Mouse (Mus musculus): ENCODE measurements around the gene Majin. TPM values are rescaled to one million over a fixed set of nuclear protein-coding genes. Genes with fewer than 3 reads are reported as not detected.

Majin gene
- polyA plus RNA-seq, 1 experiment = 1.2 TPM

DNA sequence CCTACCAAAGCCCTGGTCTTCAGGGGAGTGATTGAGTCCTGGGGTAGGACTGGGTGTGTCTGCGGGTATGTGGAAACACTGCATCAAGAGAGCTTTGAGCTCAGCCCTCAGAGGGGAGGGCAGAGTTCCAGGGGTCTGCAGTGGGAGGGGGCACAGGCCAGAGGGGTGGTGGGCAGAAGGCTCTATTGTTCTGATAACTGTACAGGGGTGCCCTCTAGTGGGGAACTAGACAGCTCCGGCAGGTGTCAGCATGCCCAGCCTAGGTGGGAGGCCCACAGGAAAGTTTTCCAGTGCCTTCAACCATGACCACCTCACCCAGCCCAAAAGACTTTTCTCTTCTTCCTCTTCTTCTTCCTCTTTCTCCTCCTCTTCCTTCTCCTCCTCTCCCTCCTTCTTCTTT lies 76.2 kb downstream of the Majin start:
- no peak for DNase-seq (ENCODE audit: low read depth, low spot score)
- WGBS = 70% methylated on average over 2 of the region's 2 CpGs

DNA sequence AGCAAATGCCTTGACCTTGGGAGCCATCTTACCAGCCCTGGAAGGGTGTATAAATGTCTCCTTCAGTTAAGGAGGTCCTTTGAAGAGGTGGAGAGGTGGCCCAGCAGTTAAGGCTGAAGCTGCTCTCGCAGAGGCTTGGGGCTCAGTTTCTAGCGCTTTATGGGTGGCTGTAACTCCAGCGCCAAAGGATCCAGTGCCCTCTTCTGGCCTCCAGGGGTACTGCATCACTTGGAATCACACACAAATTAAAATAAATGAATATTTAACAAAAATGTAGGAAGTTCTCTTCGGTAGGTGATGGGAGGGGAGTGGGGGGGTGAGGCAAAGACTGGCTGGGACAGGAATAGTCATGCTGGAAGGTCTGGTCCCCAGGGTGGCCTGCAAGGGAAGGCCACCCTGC lies 76.8 kb downstream of the Majin start:
- 83% methylated on average over 4 of the region's 4 CpGs for WGBS
- no peak for DNase-seq (ENCODE audit: low read depth, low spot score)

DNA sequence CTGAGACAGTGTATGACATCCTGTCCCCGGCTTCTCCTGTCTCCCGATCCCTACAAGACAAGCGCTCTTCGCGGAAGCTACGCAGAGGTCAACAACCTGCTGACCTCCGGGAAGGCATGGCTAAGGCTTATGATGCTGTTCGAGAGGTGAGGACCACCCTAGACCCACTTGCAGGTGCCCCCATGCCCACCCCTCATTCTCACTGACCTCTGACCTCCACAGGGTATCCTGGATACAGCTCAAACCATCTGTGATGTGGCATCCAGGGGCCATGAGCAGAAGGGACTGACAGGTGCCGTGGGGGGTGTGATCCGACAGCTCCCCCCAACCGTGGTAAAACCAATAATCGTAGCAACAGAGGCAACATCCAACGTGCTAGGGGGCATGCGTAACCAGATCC lies 77.2 kb downstream of the Majin start:
- 93% methylated on average over 14 of the region's 14 CpGs for WGBS
- no peak for DNase-seq (ENCODE audit: low read depth, low spot score)

DNA sequence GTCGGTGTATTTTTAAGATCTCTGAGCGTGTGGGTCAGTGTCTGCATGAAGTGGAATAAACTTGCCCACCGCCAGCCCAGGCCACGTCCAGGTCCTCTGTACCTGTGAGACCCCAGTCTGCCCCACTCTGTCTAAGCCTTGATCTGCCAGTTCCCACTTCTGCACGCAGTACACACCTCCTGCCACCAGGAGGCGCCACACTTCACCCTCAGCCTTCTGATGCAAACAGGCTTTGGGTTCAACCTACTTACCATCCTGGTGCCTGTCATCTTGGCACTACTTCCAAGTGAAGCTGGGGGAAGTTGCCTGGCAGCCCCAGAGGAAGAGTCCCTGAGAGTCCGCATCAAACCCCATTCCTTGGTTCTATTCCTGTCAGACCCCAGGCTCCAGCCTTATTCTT lies 78.0 kb downstream of the Majin start:
- 47% methylated on average over 7 of the region's 7 CpGs for WGBS
- DNase-seq (ENCODE audit: low read depth, low spot score) = no peak

DNA sequence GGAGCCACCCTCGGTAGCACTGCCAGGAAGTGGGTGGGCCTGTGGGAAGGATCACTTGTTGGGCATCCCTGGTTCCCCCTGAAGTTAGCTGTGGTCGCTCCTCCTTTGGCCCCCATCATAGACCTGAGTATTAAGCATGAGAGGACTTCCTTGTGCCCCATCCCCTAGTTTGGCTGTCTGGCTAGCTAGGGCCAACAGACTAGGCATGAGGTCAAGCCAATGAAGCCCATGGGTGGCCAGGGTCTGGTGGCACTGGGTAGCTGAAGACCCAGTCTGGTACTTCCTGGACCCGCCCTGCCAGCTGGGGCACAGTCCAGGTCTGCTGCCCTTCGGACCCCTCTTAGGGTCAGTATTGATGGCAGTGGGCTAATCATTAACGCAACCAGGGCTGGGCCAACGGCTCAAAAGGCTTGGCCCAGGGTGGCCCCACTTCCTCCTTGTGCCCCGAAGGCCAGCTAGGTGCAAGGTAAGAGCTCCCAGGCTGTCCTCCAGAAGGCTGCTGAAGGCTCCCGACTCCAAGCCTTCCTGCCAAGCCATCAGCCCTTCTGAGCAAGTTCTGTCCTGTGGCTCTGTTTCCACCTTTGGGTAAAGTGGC lies 78.7 kb downstream of the Majin start:
- 28% methylated on average over 8 of the region's 8 CpGs for WGBS
- DNase-seq (ENCODE audit: low read depth, low spot score) = no peak

DNA sequence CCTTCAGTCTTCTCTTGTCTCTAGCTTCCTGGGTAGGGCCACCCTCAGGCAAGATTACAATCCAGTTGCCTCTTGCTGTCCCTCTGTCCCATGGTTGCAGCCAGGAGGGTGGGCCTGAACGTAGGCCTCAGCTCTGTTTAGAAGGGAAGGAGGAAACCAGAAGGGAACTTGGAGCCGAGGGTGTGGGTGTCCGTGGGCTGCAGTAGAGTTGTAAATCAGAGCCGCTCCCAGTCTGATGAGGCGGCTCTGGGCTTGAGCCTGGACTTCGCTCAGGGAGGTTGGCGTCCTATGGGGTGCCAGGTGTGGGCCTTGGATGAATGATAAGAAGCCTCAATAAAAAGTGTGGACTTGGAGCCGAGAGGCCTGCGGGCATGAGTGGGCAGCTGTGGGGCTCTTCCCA lies 80.0 kb downstream of the Majin start:
- 19% methylated on average over 9 of the region's 9 CpGs for WGBS

DNA sequence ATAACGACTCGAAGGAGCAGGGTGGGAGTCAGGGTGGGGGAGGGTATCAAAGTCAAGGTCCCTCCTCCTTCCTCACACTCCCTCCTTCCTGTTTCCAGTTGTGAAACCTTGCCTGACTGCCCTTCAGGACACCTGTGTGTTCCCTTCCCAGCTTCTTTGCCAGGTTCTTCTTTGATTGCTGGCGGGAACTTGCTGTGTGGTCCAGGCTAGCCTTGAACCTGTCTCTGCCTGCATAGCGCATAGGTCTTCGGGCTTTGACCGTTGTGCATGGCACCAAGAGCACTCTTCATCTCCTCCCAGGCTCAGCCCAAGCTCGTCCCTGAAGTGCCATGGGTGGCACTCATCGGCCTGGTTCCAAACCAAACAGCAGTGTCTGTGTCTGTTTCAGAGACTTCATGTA lies 80.8 kb downstream of the Majin start:
- WGBS = 30% methylated on average over 8 of the region's 8 CpGs
- DNase-seq (ENCODE audit: low read depth, low spot score) = no peak

More for the DNA sequence above, 80.0 kb downstream of the Majin start:
- DNase-seq (ENCODE audit: low read depth, low spot score) = no peak

DNA sequence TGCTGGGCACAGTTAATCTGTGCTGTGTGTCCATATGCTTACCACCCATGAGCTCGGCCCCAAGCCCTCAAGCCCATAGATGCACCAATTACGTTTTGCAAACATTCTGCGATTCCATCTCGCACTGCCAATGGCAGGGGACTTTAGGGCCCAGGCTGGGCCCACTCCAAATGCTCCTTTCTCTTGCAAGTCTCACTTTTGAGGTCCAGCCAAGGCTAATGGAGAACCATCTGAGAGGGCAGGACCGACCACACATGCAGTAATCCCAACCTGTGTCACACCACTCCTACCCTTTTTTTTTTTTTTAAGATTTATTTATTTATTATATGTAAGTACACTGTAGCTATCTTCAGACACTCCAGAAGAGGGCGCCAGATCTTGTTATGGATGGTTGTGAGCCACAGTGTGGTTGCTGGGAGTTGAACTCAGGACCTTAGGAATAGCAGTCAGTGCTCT lies 81.6 kb downstream of the Majin start:
- WGBS = 26% methylated on average over 6 of the region's 6 CpGs
- DNase-seq (ENCODE audit: low read depth, low spot score) = no peak

DNA sequence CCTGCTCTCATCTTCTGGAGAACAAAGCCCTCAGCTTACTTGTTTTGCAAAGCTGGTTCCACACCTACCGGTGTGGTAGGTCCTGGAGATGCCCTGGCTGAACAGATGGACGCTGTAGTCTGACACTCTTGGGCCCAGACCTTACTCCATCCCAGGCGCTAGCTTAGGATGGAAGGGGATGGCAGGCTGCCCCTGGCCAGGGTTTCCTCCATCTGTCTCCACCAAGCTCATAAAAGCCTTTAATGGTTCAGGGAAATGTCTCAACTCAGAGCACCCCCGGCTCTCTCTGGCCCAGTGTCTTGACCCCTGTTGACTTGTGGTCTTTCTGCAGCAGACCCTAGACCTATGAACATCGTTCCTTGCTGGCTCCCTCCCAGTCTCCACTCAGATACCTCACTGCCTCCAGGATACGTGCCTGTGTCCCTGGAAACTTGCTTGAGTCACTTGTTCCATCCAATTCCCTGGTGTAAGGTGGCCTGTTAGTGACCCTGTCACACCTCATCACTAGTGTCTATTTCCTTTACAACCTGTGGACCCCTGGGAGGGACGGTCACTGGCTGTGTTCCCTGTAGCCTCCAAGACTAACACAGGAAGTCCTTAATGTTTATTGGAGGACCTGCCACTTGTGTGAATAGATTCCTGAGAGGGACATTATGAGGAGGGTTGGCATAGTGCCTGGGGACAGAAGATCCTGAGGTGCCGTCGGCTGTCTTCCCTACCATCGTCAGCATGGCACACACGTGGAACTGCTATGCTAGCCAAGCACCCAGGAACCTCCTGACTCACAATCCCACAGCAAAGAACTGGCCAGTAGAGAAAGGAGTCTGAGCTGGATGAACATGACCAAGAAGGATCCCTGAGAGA lies 83.3 kb downstream of the Majin start:
- DNase-seq (ENCODE audit: low read depth, low spot score) = no peak
- WGBS = 11% methylated on average over 11 of the region's 11 CpGs

DNA sequence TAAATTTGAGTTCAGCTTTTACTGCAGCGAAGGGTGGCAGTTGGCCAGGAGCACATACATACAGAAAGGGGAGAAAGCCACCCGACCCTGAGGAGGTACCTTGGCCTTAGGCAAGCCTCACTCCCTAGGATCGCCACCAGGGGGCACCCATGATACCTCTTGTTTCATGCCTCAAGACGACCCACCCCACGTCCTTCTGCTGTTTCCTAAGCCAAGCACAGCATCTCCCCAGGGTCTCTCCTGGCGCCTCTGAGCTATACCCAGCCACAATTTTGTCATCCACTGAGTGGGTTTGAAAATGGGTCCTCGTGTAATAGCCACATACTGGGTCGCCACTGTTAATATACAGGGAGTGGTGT lies 84.0 kb downstream of the Majin start:
- 3% methylated on average over 8 of the region's 8 CpGs for WGBS
- DNase-seq (ENCODE audit: low read depth, low spot score) = no peak

DNA sequence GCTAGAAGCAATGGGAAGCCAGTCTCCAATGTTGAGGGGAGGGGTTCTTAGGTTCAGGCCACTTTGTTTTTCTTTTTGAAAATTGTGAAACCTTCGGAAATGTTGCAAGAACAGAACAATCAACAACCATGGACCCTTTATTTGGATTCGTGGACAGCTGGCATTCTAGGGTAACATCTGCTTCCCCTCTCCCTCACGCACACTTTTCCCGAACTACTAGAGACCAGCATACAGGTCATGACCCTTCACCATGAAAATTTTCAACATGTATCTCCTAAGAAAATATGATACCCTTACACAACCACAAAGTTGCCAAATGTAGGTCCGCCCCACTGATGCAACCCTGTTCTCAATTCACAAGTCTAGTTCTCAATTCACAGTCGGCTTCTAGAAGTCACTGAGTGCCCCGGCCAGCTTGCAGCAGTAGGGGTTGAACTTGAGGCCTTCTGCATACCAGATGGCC lies 84.5 kb downstream of the Majin start:
- no peak for DNase-seq (ENCODE audit: low read depth, low spot score)
- WGBS = 51% methylated on average over 7 of the region's 7 CpGs

DNA sequence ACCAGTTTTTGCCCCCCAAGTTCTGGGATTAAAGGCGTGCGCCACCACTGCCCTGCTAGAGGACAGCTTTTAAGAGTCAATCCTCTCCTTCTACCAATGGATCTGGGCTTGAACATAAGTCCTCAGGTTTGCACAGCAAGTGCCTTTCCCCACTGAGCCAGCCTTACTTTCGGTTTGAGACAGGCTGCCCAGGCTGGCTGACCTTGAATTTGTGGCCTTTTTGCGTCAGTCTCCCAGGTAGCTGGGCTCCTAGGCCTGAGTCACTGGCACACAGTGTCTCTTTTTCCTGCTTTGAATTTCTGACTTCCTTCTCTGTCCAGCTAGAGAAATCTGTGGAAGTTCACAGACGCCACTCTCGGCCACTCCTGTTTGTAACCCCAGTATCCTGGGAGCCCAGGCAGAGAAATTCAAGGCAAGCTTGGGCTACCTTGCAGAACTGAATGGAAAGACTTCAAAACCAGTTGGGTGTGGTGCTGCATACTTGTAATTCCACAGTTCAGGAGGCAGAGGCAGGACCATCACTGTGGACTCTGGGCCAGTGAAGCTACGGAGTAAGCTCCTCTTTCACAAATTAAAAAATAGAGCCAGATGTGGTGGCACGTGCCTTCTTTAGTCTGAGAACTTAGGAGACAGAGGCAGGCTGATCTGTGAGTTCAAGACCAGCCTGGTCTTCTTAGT lies 85.7 kb downstream of the Majin start:
- 39% methylated on average over 8 of the region's 8 CpGs for WGBS
- DNase-seq (ENCODE audit: low read depth, low spot score) = no peak

DNA sequence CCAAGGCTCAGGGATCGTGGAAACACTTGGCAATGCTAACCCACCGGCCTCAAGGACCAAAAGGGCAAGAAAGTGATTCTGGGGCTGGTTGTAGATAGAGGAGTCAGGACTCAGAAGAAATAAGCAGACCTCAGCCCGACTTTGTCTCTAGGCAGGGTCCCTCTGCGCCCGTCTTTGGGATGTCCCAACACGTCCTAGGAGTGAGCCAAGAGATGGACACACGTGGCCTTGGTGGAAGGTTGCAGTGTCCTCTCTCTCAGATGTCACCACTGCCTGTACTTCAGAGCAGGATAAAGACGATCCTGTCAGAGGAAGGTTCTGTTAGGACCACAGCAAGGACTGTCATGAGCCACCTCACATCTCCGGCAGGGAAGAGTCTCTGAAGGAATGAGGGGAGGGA lies 86.5 kb downstream of the Majin start:
- WGBS = 39% methylated on average over 9 of the region's 9 CpGs
- DNase-seq (ENCODE audit: low read depth, low spot score) = no peak

DNA sequence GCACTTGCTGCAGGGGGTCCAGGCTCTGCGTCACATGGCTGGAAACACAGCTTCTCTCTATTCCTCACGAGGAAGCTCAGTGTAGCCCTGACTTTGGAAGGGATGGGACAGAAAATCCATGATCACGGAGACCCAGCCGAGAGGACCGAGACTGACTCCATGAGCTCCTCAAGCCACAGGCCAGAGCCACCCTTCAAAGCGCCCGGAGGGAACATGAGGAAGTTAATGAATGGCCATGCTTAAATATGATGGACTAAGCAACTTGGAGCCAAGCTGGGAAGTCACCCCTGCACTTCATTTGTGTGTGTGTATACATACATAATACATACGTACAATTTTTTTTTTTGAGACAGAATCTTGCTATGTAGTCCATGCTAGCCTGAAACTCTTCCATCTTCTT lies 87.0 kb downstream of the Majin start:
- WGBS = 36% methylated on average over 8 of the region's 8 CpGs
- no peak for DNase-seq (ENCODE audit: low read depth, low spot score)

DNA sequence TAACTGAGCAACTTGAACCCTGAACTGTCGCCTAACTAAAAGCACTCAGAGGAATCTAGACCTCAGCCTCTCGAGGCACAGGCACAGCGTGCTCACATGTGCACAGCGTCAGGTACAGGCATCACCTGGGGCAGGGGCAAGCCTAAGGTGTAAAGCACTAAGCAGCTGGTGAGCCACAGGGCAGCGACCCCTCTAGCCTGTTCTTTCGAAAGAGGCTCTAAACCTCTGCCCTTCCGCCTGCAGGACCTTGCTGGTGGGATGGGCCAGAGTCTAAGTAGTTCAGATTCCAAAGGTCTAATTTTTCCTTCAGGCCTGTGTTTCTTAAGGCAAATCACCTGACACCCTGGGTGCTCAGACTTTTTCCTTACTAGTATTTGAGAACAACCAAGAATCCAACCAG lies 87.9 kb downstream of the Majin start:
- 50% methylated on average over 7 of the region's 7 CpGs for WGBS
- DNase-seq (ENCODE audit: low read depth, low spot score) = no peak

DNA sequence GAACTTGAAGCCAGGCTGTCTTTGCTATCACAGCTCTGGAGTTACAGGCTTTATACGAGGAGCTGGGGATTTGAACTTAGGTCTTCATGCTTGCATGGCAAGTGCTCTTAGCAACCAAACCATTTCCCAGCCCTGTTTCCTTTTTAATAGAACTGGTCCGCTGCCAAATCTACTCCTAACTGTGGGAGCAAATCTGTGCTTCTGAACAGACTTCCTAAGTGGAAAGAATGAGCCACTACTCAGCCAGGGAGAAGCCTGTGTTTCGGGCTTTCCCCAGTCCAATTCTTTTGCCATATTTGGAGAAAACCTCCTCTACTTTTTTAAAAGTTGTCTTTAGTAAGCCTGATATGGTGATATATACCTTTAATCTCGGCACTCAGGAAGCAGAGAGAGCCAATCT lies 88.5 kb downstream of the Majin start:
- WGBS = 46% methylated on average over 4 of the region's 4 CpGs
- no peak for DNase-seq (ENCODE audit: low read depth, low spot score)

DNA sequence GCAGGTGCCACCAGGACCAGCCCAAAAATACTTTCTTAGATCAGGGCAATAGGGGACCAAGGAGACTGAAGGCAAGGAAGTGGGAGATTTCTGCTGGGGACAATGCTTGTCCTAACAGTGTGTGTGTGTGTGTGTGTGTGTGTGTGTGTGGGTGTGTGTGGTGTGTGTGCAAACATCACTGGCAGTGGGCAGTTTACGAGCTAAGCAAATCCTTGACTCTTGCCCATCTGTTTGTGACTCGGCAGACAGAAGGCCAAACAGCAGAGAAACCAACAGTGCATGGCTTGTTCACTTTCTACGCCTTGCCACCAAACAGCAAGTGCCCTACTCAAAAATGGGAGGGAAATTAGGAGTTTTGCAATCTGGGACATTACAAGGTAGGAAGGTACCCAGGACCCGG lies 89.4 kb downstream of the Majin start:
- DNase-seq (ENCODE audit: low read depth, low spot score) = no peak
- WGBS = 36% methylated on average over 4 of the region's 4 CpGs
